Mouse (Mus musculus) 416B (cell line): ENCODE data around the gene Ccdc177.

Experiments
- DNase-seq: peaks from one replicate; pipeline ENCODE4 v3.0.0; 2011; ENCODE audit warnings: low read depth

Gene Ccdc177

GRCm38 (mm10) chr12:80785005-80785404 lies 24.5 kb upstream of the Ccdc177 start:
- DNase-seq, result no peak

- no peak for DNase-seq
Measured at GRCm38 (mm10) chr12:80783889-80784288, 23.4 kb upstream of the Ccdc177 start.

GRCm38 (mm10) chr12:80782892-80783291 lies 22.4 kb upstream of the Ccdc177 start:
- DNase-seq, result peak; percentile 35

GRCm38 (mm10) chr12:80782190-80782589 lies 21.7 kb upstream of the Ccdc177 start:
- DNase-seq, result no peak

GRCm38 (mm10) chr12:80779760-80780159 lies 19.3 kb upstream of the Ccdc177 start:
- DNase-seq, result no peak

GRCm38 (mm10) chr12:80778188-80778936 lies 17.9 kb upstream of the Ccdc177 start:
- DNase-seq, result peak; percentile 99

- DNase-seq, result no peak
Measured at GRCm38 (mm10) chr12:80776046-80776634, 15.7 kb upstream of the Ccdc177 start.

GRCm38 (mm10) chr12:80774786-80775185 lies 14.3 kb upstream of the Ccdc177 start:
- DNase-seq, result no peak

- peak; percentile 82 for DNase-seq
Measured at GRCm38 (mm10) chr12:80769697-80770096, 9.2 kb upstream of the Ccdc177 start.

GRCm38 (mm10) chr12:80764116-80764515 lies 3.6 kb upstream of the Ccdc177 start:
- DNase-seq, result no peak

- peak; percentile 30 for DNase-seq
Measured at GRCm38 (mm10) chr12:80762982-80763381, 2.5 kb upstream of the Ccdc177 start.

- DNase-seq, result no peak
Measured at GRCm38 (mm10) chr12:80759713-80760395, 633 bp downstream of the Ccdc177 start.

GRCm38 (mm10) chr12:80759387-80759712 lies 1.1 kb downstream of the Ccdc177 start:
- DNase-seq, result no peak

GRCm38 (mm10) chr12:80758559-80759386 lies 1.7 kb downstream of the Ccdc177 start:
- no peak for DNase-seq

GRCm38 (mm10) chr12:80757751-80758558 lies 2.5 kb downstream of the Ccdc177 start:
- no peak for DNase-seq

- DNase-seq, result no peak
Measured at GRCm38 (mm10) chr12:80751556-80751955, 8.9 kb downstream of the Ccdc177 start.

- no peak for DNase-seq
Measured at GRCm38 (mm10) chr12:80746031-80746813, 14.3 kb downstream of the Ccdc177 start.

GRCm38 (mm10) chr12:80744614-80745013 lies 15.9 kb downstream of the Ccdc177 start:
- DNase-seq, result no peak

- DNase-seq, result no peak
Measured at GRCm38 (mm10) chr12:80739482-80739881, 21.0 kb downstream of the Ccdc177 start.

GRCm38 (mm10) chr12:80737283-80737600 lies 23.2 kb downstream of the Ccdc177 start:
- DNase-seq, result no peak
